Mouse (Mus musculus) forebrain, embryonic 13.5 days (tissue): ENCODE measurements around the gene Shank2. TPM values are rescaled to one million over a fixed set of nuclear protein-coding genes. Genes with fewer than 3 reads are reported as not detected.

Experiments
- ATAC-seq: fragments of 200-750 bp; cut with Nextera tagmentation; 2 replicates; pipeline ENCODE4 v1.8.0; 2017
- H3K27ac ChIP-seq: fragments of 300-500 bp; sonication (generic); 2 replicates; pipeline ENCODE4 v1.5.1; 2015; ENCODE audit warnings: inconsistent platforms, mild to moderate bottlenecking, moderate library complexity
- H3K27me3 ChIP-seq: fragments of 300-500 bp; sonication (generic); 2 replicates; pipeline ENCODE4 v1.6.1; 2015; ENCODE audit warnings: mild to moderate bottlenecking, inconsistent platforms
- H3K36me3 ChIP-seq: fragments of 300-500 bp; sonication (generic); 2 replicates; pipeline ENCODE4 v1.6.1; 2015; ENCODE audit warnings: mild to moderate bottlenecking, inconsistent platforms; ENCODE audit not compliant: poor library complexity, severe bottlenecking
- H3K4me1 ChIP-seq: fragments of 300-500 bp; sonication (generic); 2 replicates; pipeline ENCODE4 v1.6.1; 2015; ENCODE audit warnings: inconsistent platforms
- H3K4me2 ChIP-seq: fragments of 300-500 bp; sonication (generic); 2 replicates; pipeline ENCODE4 v1.6.1; 2015; ENCODE audit warnings: inconsistent platforms, mild to moderate bottlenecking, moderate library complexity
- H3K4me3 ChIP-seq: fragments of 300-500 bp; sonication (generic); 2 replicates; pipeline ENCODE4 v1.5.1; 2015; ENCODE audit warnings: mild to moderate bottlenecking, inconsistent platforms
- H3K9ac ChIP-seq: fragments of 300-500 bp; sonication (generic); 2 replicates; pipeline ENCODE4 v1.6.1; 2015; ENCODE audit warnings: mild to moderate bottlenecking, inconsistent platforms
- H3K9me3 ChIP-seq: fragments of 300-500 bp; sonication (generic); replicated peaks from 2 replicates; pipeline ENCODE4 v1.6.1; 2016; ENCODE audit warnings: inconsistent platforms
- WGBS: fragments of 180-500 bp; shearing (Covaris S2); methylation state at CpG from one replicate; pipeline ENCODE4 v1.1.7; 2015; 5-methylcytosine and 5-hydroxymethylcytosine counted together
- polyA plus RNA-seq: library from polyadenylated mRNA; unstranded; fragments of >200 nt; fragmentation: Nextera tagmentation; extraction: Ambion mirVana; gene quantifications from 2 replicates; pipeline ENCODE4 v1.2.1, GENCODE M21; 2015

Gene Shank2
- polyA plus RNA-seq, 1 experiment from 2014 or later = 4.1 TPM

- Histone ChIP-seq H3K9me3 (no peaks in the 10 kb centered on the region), H3K27ac (no peak overlapping the region), H3K9ac (no peak overlapping the region), H3K4me1 (no peaks in the 10 kb centered on the region), H3K27me3 (no peaks in the 10 kb centered on the region), H3K4me2 (no peak overlapping the region), H3K36me3 (no peaks in the 10 kb centered on the region), H3K4me3 (no peak overlapping the region)
- 83% methylated on average over 7 of the region's 7 CpGs for WGBS
- ATAC-seq = no peak
Observed at GRCm38 (mm10) chr7:144266745-144267144, 265.0 kb downstream of the Shank2 start.

- Histone ChIP-seq H3K4me2 (no peak overlapping the region), H3K27me3 (no peaks in the 10 kb centered on the region), H3K4me1 (no peaks in the 10 kb centered on the region), H3K9me3 (no peaks in the 10 kb centered on the region), H3K36me3 (no peaks in the 10 kb centered on the region), H3K27ac (no peak overlapping the region), H3K9ac (no peak overlapping the region), H3K4me3 (no peak overlapping the region)
- 88% methylated on average over 7 of the region's 7 CpGs for WGBS
- no peak for ATAC-seq
Observed at GRCm38 (mm10) chr7:144268329-144268728, 266.6 kb downstream of the Shank2 start.

- WGBS = 71% methylated on average over 4 of the region's 4 CpGs
- Histone ChIP-seq H3K27ac (no peak overlapping the region), H3K36me3 (no peaks in the 10 kb centered on the region), H3K9me3 (no peaks in the 10 kb centered on the region), H3K4me3 (no peak overlapping the region), H3K4me2 (no peak overlapping the region), H3K4me1 (no peaks in the 10 kb centered on the region), H3K9ac (no peak overlapping the region), H3K27me3 (no peaks in the 10 kb centered on the region)
- no peak for ATAC-seq
Observed at GRCm38 (mm10) chr7:144268778-144269177, 267.1 kb downstream of the Shank2 start.

DNA sequence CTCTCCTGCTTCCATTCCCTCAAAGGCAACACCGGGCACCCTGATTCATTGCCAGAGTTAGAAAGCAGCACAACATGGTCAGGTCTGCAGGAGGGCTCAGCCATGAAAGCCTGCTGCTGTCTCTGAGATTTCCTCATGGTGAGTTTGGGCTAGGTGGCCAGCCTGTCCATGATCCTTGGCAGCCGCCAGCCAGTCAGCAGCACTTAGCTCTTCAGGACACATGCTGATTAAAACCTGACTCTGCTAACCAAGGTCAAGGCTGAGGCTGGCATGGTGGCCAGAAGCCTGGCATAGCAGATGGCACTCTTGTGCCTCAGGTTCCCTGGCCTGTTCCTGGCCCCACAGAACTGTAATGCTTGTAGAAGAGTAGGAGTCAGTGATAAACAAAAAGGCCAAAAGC is 269.3 kb downstream of the Shank2 start:
- no peaks in the 10 kb centered on the region for H3K4me1 ChIP-seq
- WGBS = 91% methylated on average over 2 of the region's 2 CpGs
- no peak overlapping the region for H3K4me3 ChIP-seq
- no peaks in the 10 kb centered on the region for H3K27me3 ChIP-seq
- no peak overlapping the region for H3K4me2 ChIP-seq
- ATAC-seq = no peak
- H3K9me3 ChIP-seq = no peaks in the 10 kb centered on the region
- H3K36me3 ChIP-seq = no peaks in the 10 kb centered on the region
- H3K9ac ChIP-seq = no peak overlapping the region
- no peak overlapping the region for H3K27ac ChIP-seq

GRCm38 (mm10) chr7:144278703-144279102 is 277.0 kb downstream of the Shank2 start:
- Histone ChIP-seq H3K4me1 (peaks cover 15% of the 10 kb centered on the region), H3K9me3 (no peaks in the 10 kb centered on the region), H3K4me3 (no peak overlapping the region), H3K36me3 (no peaks in the 10 kb centered on the region), H3K9ac (no peak overlapping the region), H3K27me3 (no peaks in the 10 kb centered on the region), H3K27ac (no peak overlapping the region), H3K4me2 (no peak overlapping the region)
- ATAC-seq = no peak
- 72% methylated on average over 4 of the region's 4 CpGs for WGBS

- WGBS = 2% methylated on average over 6 of the region's 6 CpGs
- Histone ChIP-seq H3K9ac (peak overlapping the region; percentile 83), H3K9me3 (no peaks in the 10 kb centered on the region), H3K27ac (peak overlapping the region; percentile 95), H3K36me3 (no peaks in the 10 kb centered on the region), H3K4me3 (peak overlapping the region; percentile 61), H3K27me3 (no peaks in the 10 kb centered on the region; the same call in 1 of the 2 replicates), H3K4me2 (peak overlapping the region; percentile 91), H3K4me1 (peaks cover 50% of the 10 kb centered on the region)
- ATAC-seq = peak; percentile 44
Observed at GRCm38 (mm10) chr7:144283701-144284100, 282.0 kb downstream of the Shank2 start.

- no peaks in the 10 kb centered on the region for H3K9me3 ChIP-seq
- H3K4me2 ChIP-seq = peak overlapping the region; percentile 91
- peak overlapping the region; percentile 61 for H3K4me3 ChIP-seq
- H3K9ac ChIP-seq = peak overlapping the region; percentile 83
- peaks cover 50% of the 10 kb centered on the region for H3K4me1 ChIP-seq
- H3K27me3 ChIP-seq = no peaks in the 10 kb centered on the region; the same call in 1 of the 2 replicates
- peak overlapping the region; percentile 95 for H3K27ac ChIP-seq
- H3K36me3 ChIP-seq = no peaks in the 10 kb centered on the region
- ATAC-seq = peak; percentile 92
- under 1% methylated on average over 45 of the region's 45 CpGs for WGBS
Observed at GRCm38 (mm10) chr7:144284241-144285065, 282.7 kb downstream of the Shank2 start.

- WGBS = 19% methylated on average over 5 of the region's 5 CpGs
- Histone ChIP-seq H3K9me3 (no peaks in the 10 kb centered on the region), H3K27me3 (no peaks in the 10 kb centered on the region; the same call in 1 of the 2 replicates), H3K4me2 (peak overlapping the region; percentile 91), H3K9ac (peak overlapping the region; percentile 83), H3K4me3 (peak overlapping the region; percentile 61), H3K27ac (peak overlapping the region; percentile 95), H3K36me3 (no peaks in the 10 kb centered on the region), H3K4me1 (peaks cover 53% of the 10 kb centered on the region)
- peak; percentile 1; the same call in 1 of the 2 replicates for ATAC-seq
Observed at GRCm38 (mm10) chr7:144285066-144285633, 283.4 kb downstream of the Shank2 start.

- Histone ChIP-seq H3K4me1 (peaks cover 61% of the 10 kb centered on the region), H3K27ac (no peak overlapping the region)
- WGBS = 65% methylated on average over 4 of the region's 4 CpGs
Observed at GRCm38 (mm10) chr7:144285912-144286311, 284.2 kb downstream of the Shank2 start.

GRCm38 (mm10) chr7:144287991-144288390 is 286.3 kb downstream of the Shank2 start:
- Histone ChIP-seq H3K27ac (no peak overlapping the region), H3K9ac (no peak overlapping the region), H3K4me3 (no peak overlapping the region), H3K36me3 (no peaks in the 10 kb centered on the region), H3K9me3 (no peaks in the 10 kb centered on the region), H3K4me2 (no peak overlapping the region), H3K4me1 (peaks cover 66% of the 10 kb centered on the region), H3K27me3 (no peaks in the 10 kb centered on the region; the same call in 1 of the 2 replicates)
- ATAC-seq = no peak
- 78% methylated on average over 6 of the region's 6 CpGs for WGBS

More at GRCm38 (mm10) chr7:144285912-144286311, 284.2 kb downstream of the Shank2 start:
- ATAC-seq = no peak
- peak overlapping the region; percentile 91 for H3K4me2 ChIP-seq
- H3K36me3 ChIP-seq = no peaks in the 10 kb centered on the region
- H3K9ac ChIP-seq = peak overlapping the region; percentile 83
- no peaks in the 10 kb centered on the region; the same call in 1 of the 2 replicates for H3K27me3 ChIP-seq
- H3K4me3 ChIP-seq = peak overlapping the region; percentile 61; the same call in 1 of the 2 replicates
- no peaks in the 10 kb centered on the region for H3K9me3 ChIP-seq

- ATAC-seq = no peak
- no peak overlapping the region for H3K4me2 ChIP-seq
- H3K9ac ChIP-seq = no peak overlapping the region
- no peaks in the 10 kb centered on the region for H3K9me3 ChIP-seq
- peaks cover 43% of the 10 kb centered on the region for H3K4me1 ChIP-seq
- H3K27me3 ChIP-seq = no peaks in the 10 kb centered on the region
- 37% methylated on average over 7 of the region's 7 CpGs for WGBS
- no peaks in the 10 kb centered on the region for H3K36me3 ChIP-seq
- no peak overlapping the region for H3K4me3 ChIP-seq
- no peak overlapping the region for H3K27ac ChIP-seq
Observed at GRCm38 (mm10) chr7:144291478-144291877, 289.8 kb downstream of the Shank2 start.

GRCm38 (mm10) chr7:144293611-144294010 is 291.9 kb downstream of the Shank2 start:
- H3K9ac ChIP-seq = no peak overlapping the region
- H3K9me3 ChIP-seq = no peaks in the 10 kb centered on the region
- no peak overlapping the region for H3K4me2 ChIP-seq
- H3K4me3 ChIP-seq = no peak overlapping the region
- no peaks in the 10 kb centered on the region for H3K27me3 ChIP-seq
- H3K36me3 ChIP-seq = no peaks in the 10 kb centered on the region
- ATAC-seq = no peak
- 89% methylated on average over 3 of the region's 3 CpGs for WGBS
- H3K4me1 ChIP-seq = peaks cover 33% of the 10 kb centered on the region
- H3K27ac ChIP-seq = no peak overlapping the region
